Mouse (Mus musculus) heart, embryonic 12.5 days (tissue): ENCODE data around the gene Slc25a34. TPM values are rescaled to one million over a fixed set of nuclear protein-coding genes. Genes with fewer than 3 reads are reported as not detected.

Source experiments
- ATAC-seq: fragments of 200-750 bp; cut with Nextera tagmentation; 2 replicates; pipeline ENCODE4 v1.8.0; 2017; ENCODE audit warnings: moderate TSS enrichment, moderate library complexity; ENCODE audit not compliant: insufficient number of reproducible peaks, low FRiP score
- H3K27ac ChIP-seq: fragments of 300-500 bp; sonication (generic); 2 replicates; pipeline ENCODE4 v1.5.1; 2016; ENCODE audit warnings: mild to moderate bottlenecking, moderate library complexity; ENCODE audit not compliant: poor library complexity, severe bottlenecking
- H3K27me3 ChIP-seq: fragments of 300-500 bp; sonication (generic); replicated peaks from 2 replicates; pipeline ENCODE4 v1.6.1; 2016; ENCODE audit warnings: mild to moderate bottlenecking, moderate library complexity
- H3K36me3 ChIP-seq: fragments of 300-500 bp; sonication (generic); 2 replicates; pipeline ENCODE4 v1.6.1; 2016; ENCODE audit warnings: mild to moderate bottlenecking, moderate library complexity
- H3K4me1 ChIP-seq: fragments of 300-500 bp; sonication (generic); replicated peaks from 2 replicates; pipeline ENCODE4 v1.6.1; 2016; ENCODE audit warnings: mild to moderate bottlenecking
- H3K4me2 ChIP-seq: fragments of 300-500 bp; sonication (generic); 2 replicates; pipeline ENCODE4 v1.6.1; 2016; ENCODE audit warnings: mild to moderate bottlenecking, moderate library complexity
- H3K4me3 ChIP-seq: fragments of 300-500 bp; sonication (generic); 2 replicates; pipeline ENCODE4 v1.5.1; 2016; ENCODE audit warnings: mild to moderate bottlenecking
- H3K9ac ChIP-seq: fragments of 300-500 bp; sonication (generic); 2 replicates; pipeline ENCODE4 v1.6.1; 2016; ENCODE audit warnings: mild to moderate bottlenecking, moderate library complexity
- H3K9me3 ChIP-seq: fragments of 300-500 bp; sonication (generic); replicated peaks from 2 replicates; pipeline ENCODE4 v1.6.1; 2016; ENCODE audit warnings: mild to moderate bottlenecking, moderate library complexity
- WGBS: fragments of 180-500 bp; shearing (Covaris S2); methylation state at CpG from one replicate; pipeline ENCODE4 v1.1.7; 2016; 5-methylcytosine and 5-hydroxymethylcytosine counted together
- polyA plus RNA-seq: library from polyadenylated mRNA; unstranded; fragments of >200 nt; fragmentation: Nextera tagmentation; extraction: Ambion mirVana; gene quantifications from 2 replicates; pipeline ENCODE4 v1.2.1, GENCODE M21; 2016

Slc25a34 gene
- polyA plus RNA-seq, 1 experiment from 2014 or later: 0.24 TPM

GRCm38 (mm10) chr4:141576877-141577276 is 46.7 kb downstream of the Slc25a34 start:
- 89% methylated on average over 7 of the region's 7 CpGs for WGBS
- no peak for ATAC-seq
- Histone ChIP-seq H3K4me2 (no peak overlapping the region), H3K4me1 (peaks cover 27% of the 10 kb centered on the region), H3K27me3 (no peaks in the 10 kb centered on the region), H3K4me3 (no peak overlapping the region), H3K9ac (no peak overlapping the region), H3K27ac (no peak overlapping the region), H3K9me3 (no peaks in the 10 kb centered on the region), H3K36me3 (peaks cover 51% of the 10 kb centered on the region)

- no peak for ATAC-seq
- Histone ChIP-seq H3K36me3 (peaks cover 48% of the 10 kb centered on the region), H3K4me2 (no peak overlapping the region), H3K9ac (no peak overlapping the region), H3K9me3 (no peaks in the 10 kb centered on the region), H3K4me1 (peaks cover 28% of the 10 kb centered on the region), H3K27me3 (no peaks in the 10 kb centered on the region), H3K27ac (no peak overlapping the region), H3K4me3 (no peak overlapping the region)
- WGBS: 81% methylated on average over 11 of the region's 11 CpGs
These were observed 47.2 kb downstream of the Slc25a34 start for GRCm38 (mm10) chr4:141576404-141576803.

GRCm38 (mm10) chr4:141574789-141575702 is 48.6 kb downstream of the Slc25a34 start:
- Histone ChIP-seq H3K27ac (no peak overlapping the region), H3K4me1 (peaks cover 35% of the 10 kb centered on the region), H3K4me3 (no peak overlapping the region), H3K4me2 (peak overlapping the region; percentile 50), H3K9me3 (no peaks in the 10 kb centered on the region), H3K9ac (0 out of 2 replicates have a peak overlapping the region, but pooled peaks have one; percentile 20), H3K36me3 (peaks cover 35% of the 10 kb centered on the region), H3K27me3 (no peaks in the 10 kb centered on the region)
- 0 out of 2 replicates have a peak, but pooled peaks have one; percentile 16 for ATAC-seq
- WGBS: 39% methylated on average over 27 of the region's 27 CpGs

- no peak for ATAC-seq
These were observed 50.2 kb downstream of the Slc25a34 start for GRCm38 (mm10) chr4:141573359-141573966.

GRCm38 (mm10) chr4:141572668-141573358 is 50.8 kb downstream of the Slc25a34 start:
- 72% methylated on average over 7 of the region's 7 CpGs for whole genome bisulfite sequencing
- Histone ChIP-seq H3K27me3 (no peaks in the 10 kb centered on the region), H3K4me2 (no peak overlapping the region), H3K4me3 (no peak overlapping the region), H3K36me3 (peaks cover 17% of the 10 kb centered on the region), H3K9me3 (no peaks in the 10 kb centered on the region), H3K4me1 (peaks cover 31% of the 10 kb centered on the region), H3K27ac (no peak overlapping the region), H3K9ac (no peak overlapping the region)
- no peak for ATAC-seq

More at GRCm38 (mm10) chr4:141573359-141573966, 50.2 kb downstream of the Slc25a34 start:
- WGBS: 31% methylated on average over 6 of the region's 6 CpGs
- H3K36me3 ChIP-seq: peaks cover 23% of the 10 kb centered on the region
- no peak overlapping the region for H3K4me2 ChIP-seq
- H3K27ac ChIP-seq: no peak overlapping the region
- no peaks in the 10 kb centered on the region for H3K27me3 ChIP-seq
- no peak overlapping the region for H3K9ac ChIP-seq
- no peaks in the 10 kb centered on the region for H3K9me3 ChIP-seq
- H3K4me3 ChIP-seq: no peak overlapping the region
- peaks cover 31% of the 10 kb centered on the region for H3K4me1 ChIP-seq

- Histone ChIP-seq H3K4me2 (no peak overlapping the region), H3K9me3 (no peaks in the 10 kb centered on the region), H3K27me3 (no peaks in the 10 kb centered on the region), H3K4me1 (peaks cover 31% of the 10 kb centered on the region), H3K36me3 (peaks cover 8% of the 10 kb centered on the region), H3K27ac (no peak overlapping the region), H3K9ac (no peak overlapping the region), H3K4me3 (no peak overlapping the region)
- ATAC-seq: no peak
- WGBS: 57% methylated on average over 10 of the region's 10 CpGs
These were observed 51.7 kb downstream of the Slc25a34 start for GRCm38 (mm10) chr4:141571934-141572333.

- Histone ChIP-seq H3K4me2 (no peak overlapping the region), H3K4me3 (no peak overlapping the region), H3K4me1 (peaks cover 31% of the 10 kb centered on the region), H3K9me3 (no peaks in the 10 kb centered on the region), H3K36me3 (peaks cover 2% of the 10 kb centered on the region), H3K27me3 (no peaks in the 10 kb centered on the region), H3K27ac (no peak overlapping the region), H3K9ac (0 out of 2 replicates have a peak overlapping the region, but pooled peaks have one; percentile 29)
- 46% methylated on average over 6 of the region's 6 CpGs for WGBS
- no peak for ATAC-seq
These were observed 52.3 kb downstream of the Slc25a34 start for GRCm38 (mm10) chr4:141571337-141571739.

- ATAC-seq: no peak
- Histone ChIP-seq H3K36me3 (no peaks in the 10 kb centered on the region), H3K9ac (0 out of 2 replicates have a peak overlapping the region, but pooled peaks have one; percentile 29), H3K4me3 (no peak overlapping the region), H3K4me1 (peaks cover 31% of the 10 kb centered on the region), H3K27ac (no peak overlapping the region), H3K9me3 (no peaks in the 10 kb centered on the region), H3K27me3 (no peaks in the 10 kb centered on the region), H3K4me2 (no peak overlapping the region)
- 70% methylated on average over 1 of the region's 1 CpGs for WGBS
These were observed 52.8 kb downstream of the Slc25a34 start for GRCm38 (mm10) chr4:141570821-141571220.

- no peak overlapping the region for H3K4me3 ChIP-seq
- no peak overlapping the region for H3K9ac ChIP-seq
- H3K9me3 ChIP-seq: no peaks in the 10 kb centered on the region
- no peak overlapping the region for H3K4me2 ChIP-seq
- H3K36me3 ChIP-seq: no peaks in the 10 kb centered on the region
- ATAC-seq: no peak
- H3K27ac ChIP-seq: no peak overlapping the region
- WGBS: 35% methylated on average over 6 of the region's 6 CpGs
- peaks cover 33% of the 10 kb centered on the region for H3K4me1 ChIP-seq
- H3K27me3 ChIP-seq: no peaks in the 10 kb centered on the region
These were observed 53.6 kb downstream of the Slc25a34 start for GRCm38 (mm10) chr4:141570004-141570403.

- Histone ChIP-seq H3K9ac (no peak overlapping the region), H3K4me2 (no peak overlapping the region), H3K4me3 (no peak overlapping the region), H3K27me3 (no peaks in the 10 kb centered on the region), H3K27ac (no peak overlapping the region), H3K9me3 (no peaks in the 10 kb centered on the region), H3K4me1 (peaks cover 29% of the 10 kb centered on the region), H3K36me3 (no peaks in the 10 kb centered on the region)
- no peak for ATAC-seq
- WGBS: 87% methylated on average over 5 of the region's 5 CpGs
These were observed 54.7 kb downstream of the Slc25a34 start for GRCm38 (mm10) chr4:141568966-141569365.
